Mouse (Mus musculus): ENCODE measurements around the gene 1700034J05Rik. TPM values are rescaled to one million over a fixed set of nuclear protein-coding genes. Genes with fewer than 3 reads are reported as not detected.

Gene 1700034J05Rik
- total and polyA plus RNA-seq, 2 experiments, result not detected

DNA sequence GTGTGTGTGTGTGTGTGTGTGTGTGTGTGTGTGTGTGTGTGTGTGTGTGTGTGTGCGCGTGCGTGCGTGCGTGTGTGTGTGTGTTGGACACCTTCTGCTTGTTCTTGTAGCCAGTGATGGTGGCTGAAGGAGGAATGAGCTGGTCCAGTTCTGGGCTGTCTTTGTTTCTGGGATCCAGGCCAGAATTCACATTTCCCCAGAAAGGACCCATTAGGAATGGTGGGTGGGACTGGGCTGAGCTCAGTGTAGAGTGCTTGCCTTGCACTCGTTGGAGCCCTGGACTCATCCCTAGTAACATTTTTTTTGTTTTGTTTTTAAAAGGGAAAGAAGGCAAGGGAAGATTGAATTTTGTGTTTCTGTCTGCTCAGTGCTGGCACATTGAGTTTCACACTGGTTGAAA, 18.3 kb downstream of the 1700034J05Rik start:
- Histone ChIP-seq H3K36me3 (ENCODE audit: control insufficient read depth, insufficient read depth, low read length) (peaks cover 5% of the 10 kb centered on the region; the same call in 1 of the 2 replicates), H3K9ac (ENCODE audit: low read depth, low read length) (no peak overlapping the region), H3K4me3 (ENCODE audit: insufficient read depth, low read depth, low read length) (no peak overlapping the region), H3K27ac (replicated peaks; ENCODE audit: insufficient read depth, low read depth, low read length) (no peak overlapping the region), H3K79me2 (ENCODE audit: control insufficient read depth, insufficient read depth, low read length) (peaks cover 20% of the 10 kb centered on the region; the same call in 1 of the 2 replicates), H3K4me1 (ENCODE audit: control insufficient read depth, insufficient read depth, low read length) (peaks cover 2% of the 10 kb centered on the region), H3K27me3 (ENCODE audit: control insufficient read depth, insufficient read depth, low read length) (no peaks in the 10 kb centered on the region)
- no peak for TF ChIP-seq POLR2A (IDR thresholded peaks at IDR 0.05; ENCODE audit: extremely low read depth, insufficient read depth, low read length)
- no peak for TF ChIP-seq CTCF (IDR thresholded peaks at IDR 0.05; ENCODE audit: low read depth, low read length)
- 77% methylated on average over 6 of the region's 6 CpGs for WGBS
- no peak for DNase-seq (ENCODE audit: extremely low read depth, low read depth, low spot score)

DNA sequence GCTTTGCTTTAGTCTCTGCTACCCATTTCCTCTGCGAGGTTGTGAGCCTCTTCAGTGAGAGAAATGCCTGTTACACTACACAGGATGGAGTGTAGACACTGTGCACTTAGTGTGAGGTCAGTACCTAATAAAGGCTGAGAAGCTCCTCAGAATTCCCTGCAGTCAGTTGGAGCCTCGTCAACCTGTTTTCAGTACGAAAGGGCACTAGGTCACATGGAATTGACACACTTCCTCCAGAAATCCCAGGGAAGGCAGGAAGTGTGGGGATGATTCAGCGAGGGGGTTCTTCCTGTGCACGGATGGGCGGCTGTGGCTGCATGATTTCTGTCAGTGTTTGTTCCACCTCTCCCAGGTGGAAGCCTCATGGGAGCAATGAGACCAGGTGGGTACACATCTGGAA, 21.1 kb downstream of the 1700034J05Rik start:
- Histone ChIP-seq H3K79me2 (ENCODE audit: control insufficient read depth, insufficient read depth, low read length) (peaks cover 22% of the 10 kb centered on the region; the same call in 1 of the 2 replicates), H3K36me3 (ENCODE audit: control insufficient read depth, insufficient read depth, low read length) (no peaks in the 10 kb centered on the region), H3K4me3 (ENCODE audit: insufficient read depth, low read depth, low read length) (no peak overlapping the region), H3K4me1 (ENCODE audit: control insufficient read depth, insufficient read depth, low read length) (peaks cover 11% of the 10 kb centered on the region), H3K27ac (replicated peaks; ENCODE audit: insufficient read depth, low read depth, low read length) (peak overlapping the region; percentile 36; the same call in 1 of the 2 replicates), H3K27me3 (ENCODE audit: control insufficient read depth, insufficient read depth, low read length) (no peaks in the 10 kb centered on the region), H3K9ac (ENCODE audit: low read depth, low read length) (no peak overlapping the region)
- peak; percentile 47 for DNase-seq (ENCODE audit: extremely low read depth, low read depth, low spot score)
- 41% methylated on average over 6 of the region's 6 CpGs for WGBS
- no peak for TF ChIP-seq CTCF (IDR thresholded peaks at IDR 0.05; ENCODE audit: low read depth, low read length)
- TF ChIP-seq POLR2A (IDR thresholded peaks at IDR 0.05; ENCODE audit: extremely low read depth, insufficient read depth, low read length), result no peak

DNA sequence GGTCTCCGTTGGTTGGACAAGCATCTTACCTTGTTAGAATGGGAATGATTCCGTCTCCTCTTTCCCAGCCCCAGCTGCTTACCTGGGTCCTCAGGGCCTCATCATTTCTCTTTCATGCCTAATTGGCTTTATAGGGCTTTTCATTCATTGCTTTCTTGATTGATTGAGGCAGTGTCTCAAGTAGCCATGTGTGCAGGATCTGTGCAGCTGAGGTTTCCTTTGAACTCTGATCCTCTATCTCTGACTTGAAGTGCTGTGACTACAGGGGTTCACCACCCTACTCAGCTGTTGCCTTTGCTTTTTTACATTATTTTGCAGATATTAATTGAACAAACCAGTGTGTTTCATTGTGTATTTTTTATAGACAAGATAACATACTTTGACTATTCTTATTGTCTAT, 25.2 kb downstream of the 1700034J05Rik start:
- WGBS, result 100% methylated on average over 2 of the region's 2 CpGs
- Histone ChIP-seq H3K4me1 (ENCODE audit: control insufficient read depth, insufficient read depth, low read length) (peaks cover 28% of the 10 kb centered on the region), H3K9ac (ENCODE audit: low read depth, low read length) (no peak overlapping the region), H3K27me3 (ENCODE audit: control insufficient read depth, insufficient read depth, low read length) (no peaks in the 10 kb centered on the region), H3K79me2 (ENCODE audit: control insufficient read depth, insufficient read depth, low read length) (peaks cover 19% of the 10 kb centered on the region; the same call in 1 of the 2 replicates), H3K4me3 (ENCODE audit: insufficient read depth, low read depth, low read length) (no peak overlapping the region), H3K36me3 (ENCODE audit: control insufficient read depth, insufficient read depth, low read length) (no peaks in the 10 kb centered on the region), H3K27ac (replicated peaks; ENCODE audit: insufficient read depth, low read depth, low read length) (peak overlapping the region; percentile 70)
- DNase-seq (ENCODE audit: extremely low read depth, low read depth, low spot score), result no peak
- TF ChIP-seq CTCF (IDR thresholded peaks at IDR 0.05; ENCODE audit: low read depth, low read length) (no peak), POLR2A (IDR thresholded peaks at IDR 0.05; ENCODE audit: extremely low read depth, insufficient read depth, low read length) (no peak)

DNA sequence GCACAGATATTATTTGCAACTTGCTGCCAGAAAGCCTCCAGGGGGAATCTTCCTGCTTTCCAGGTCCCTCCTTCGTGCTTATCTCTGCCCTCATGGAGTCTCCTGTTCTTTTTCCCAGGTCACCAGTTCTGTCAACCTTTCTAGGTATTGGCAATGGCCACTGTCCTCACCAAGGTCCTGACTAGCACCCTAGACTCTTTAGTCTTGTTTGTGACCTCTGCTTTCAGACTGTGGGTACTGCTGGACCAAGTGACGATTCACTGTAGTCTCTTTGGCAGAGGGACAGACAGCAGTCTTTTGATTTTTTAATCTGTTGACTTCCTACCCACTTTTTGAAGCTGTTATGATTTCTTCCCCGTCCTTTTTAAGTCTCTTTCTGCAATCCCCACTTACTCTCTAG, 26.1 kb downstream of the 1700034J05Rik start:
- Histone ChIP-seq H3K4me1 (ENCODE audit: control insufficient read depth, insufficient read depth, low read length) (peaks cover 28% of the 10 kb centered on the region), H3K9ac (ENCODE audit: low read depth, low read length) (no peak overlapping the region), H3K27me3 (ENCODE audit: control insufficient read depth, insufficient read depth, low read length) (no peaks in the 10 kb centered on the region), H3K79me2 (ENCODE audit: control insufficient read depth, insufficient read depth, low read length) (peaks cover 19% of the 10 kb centered on the region; the same call in 1 of the 2 replicates), H3K27ac (replicated peaks; ENCODE audit: insufficient read depth, low read depth, low read length) (peak overlapping the region; percentile 70), H3K4me3 (ENCODE audit: insufficient read depth, low read depth, low read length) (no peak overlapping the region), H3K36me3 (ENCODE audit: control insufficient read depth, insufficient read depth, low read length) (no peaks in the 10 kb centered on the region)
- 5% methylated on average over 3 of the region's 3 CpGs for WGBS
- DNase-seq (ENCODE audit: extremely low read depth, low read depth, low spot score), result peak; percentile 77
- TF ChIP-seq CTCF (IDR thresholded peaks at IDR 0.05; ENCODE audit: low read depth, low read length) (no peak), POLR2A (IDR thresholded peaks at IDR 0.05; ENCODE audit: extremely low read depth, insufficient read depth, low read length) (no peak)

DNA sequence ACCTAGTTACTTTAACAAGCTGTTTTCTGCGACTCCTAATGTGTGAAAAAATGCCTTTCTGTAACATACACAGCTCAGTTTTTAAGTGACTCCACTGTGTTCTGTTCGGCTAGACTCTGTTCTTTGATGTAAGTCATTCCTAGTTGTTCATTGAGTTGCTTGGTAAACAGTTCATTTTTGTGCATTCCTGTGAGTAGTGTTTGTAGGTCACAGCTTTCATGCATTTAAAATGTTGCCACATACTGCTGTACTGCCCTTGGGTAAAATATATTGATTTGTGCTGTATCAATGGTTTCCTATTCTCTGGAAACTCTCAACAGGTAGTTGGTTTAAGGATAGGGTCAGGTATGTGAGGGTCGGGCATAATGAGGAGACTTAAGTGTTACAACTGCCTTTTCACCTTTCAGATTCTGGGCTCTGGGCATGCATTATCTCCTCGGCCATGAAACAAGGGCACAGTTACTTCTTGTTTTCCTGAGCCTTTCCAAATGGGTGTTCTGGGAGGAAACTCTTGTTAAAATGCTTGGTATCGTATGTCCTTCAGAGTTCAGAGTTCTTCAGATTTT, 27.7 kb downstream of the 1700034J05Rik start:
- no peak overlapping the region for H3K4me3 ChIP-seq (ENCODE audit: insufficient read depth, low read depth, low read length)
- no peak overlapping the region for H3K9ac ChIP-seq (ENCODE audit: low read depth, low read length)
- H3K79me2 ChIP-seq (ENCODE audit: control insufficient read depth, insufficient read depth, low read length), result peaks cover 8% of the 10 kb centered on the region; the same call in 1 of the 2 replicates
- peak; percentile 89 for DNase-seq (ENCODE audit: extremely low read depth, low read depth, low spot score)
- H3K27me3 ChIP-seq (ENCODE audit: control insufficient read depth, insufficient read depth, low read length), result no peaks in the 10 kb centered on the region
- no peak for TF ChIP-seq CTCF (IDR thresholded peaks at IDR 0.05; ENCODE audit: low read depth, low read length)
- no peaks in the 10 kb centered on the region for H3K36me3 ChIP-seq (ENCODE audit: control insufficient read depth, insufficient read depth, low read length)
- 32% methylated on average over 5 of the region's 5 CpGs for WGBS
- peaks cover 26% of the 10 kb centered on the region for H3K4me1 ChIP-seq (ENCODE audit: control insufficient read depth, insufficient read depth, low read length)
- H3K27ac ChIP-seq (replicated peaks; ENCODE audit: insufficient read depth, low read depth, low read length), result peak overlapping the region; percentile 31; the same call in 1 of the 2 replicates

DNA sequence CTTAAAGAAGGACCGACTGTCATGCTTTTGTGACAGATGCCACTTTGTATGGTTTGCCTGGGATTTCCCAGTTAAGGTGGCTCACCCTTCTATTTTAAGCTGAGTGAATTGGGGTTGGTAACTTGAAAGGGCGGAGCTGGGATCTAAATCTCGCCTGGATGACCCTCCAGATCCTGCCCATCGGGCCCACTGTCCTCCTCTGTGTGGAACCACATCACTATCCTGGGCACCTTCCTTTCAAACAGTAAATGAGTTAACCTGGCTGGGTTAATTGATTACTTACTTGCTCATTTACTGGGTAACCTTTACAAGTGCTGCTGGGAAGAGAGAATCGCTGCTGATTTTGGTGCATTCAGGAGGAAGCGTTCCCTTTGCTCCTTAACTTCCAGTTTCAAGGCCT, 35.9 kb downstream of the 1700034J05Rik start:
- TF ChIP-seq CTCF (IDR thresholded peaks at IDR 0.05; ENCODE audit: low read depth, low read length) (no peak), POLR2A (IDR thresholded peaks at IDR 0.05; ENCODE audit: extremely low read depth, insufficient read depth, low read length) (no peak)
- H3K79me2 ChIP-seq (ENCODE audit: control insufficient read depth, insufficient read depth, low read length), result peaks cover 2% of the 10 kb centered on the region; the same call in 1 of the 2 replicates
- no peaks in the 10 kb centered on the region for H3K27me3 ChIP-seq (ENCODE audit: control insufficient read depth, insufficient read depth, low read length)
- no peak for DNase-seq (ENCODE audit: extremely low read depth, low read depth, low spot score)
- no peak overlapping the region for H3K27ac ChIP-seq (replicated peaks; ENCODE audit: insufficient read depth, low read depth, low read length)
- no peak overlapping the region for H3K9ac ChIP-seq (ENCODE audit: low read depth, low read length)
- no peak overlapping the region for H3K4me3 ChIP-seq (ENCODE audit: insufficient read depth, low read depth, low read length)
- WGBS, result 83% methylated on average over 6 of the region's 6 CpGs
- H3K36me3 ChIP-seq (ENCODE audit: control insufficient read depth, insufficient read depth, low read length), result no peaks in the 10 kb centered on the region
- H3K4me1 ChIP-seq (ENCODE audit: control insufficient read depth, insufficient read depth, low read length), result peaks cover 16% of the 10 kb centered on the region
